Mouse (Mus musculus): Measurements from ENCODE around the gene Tulp4.

The Tulp4 gene

DNA sequence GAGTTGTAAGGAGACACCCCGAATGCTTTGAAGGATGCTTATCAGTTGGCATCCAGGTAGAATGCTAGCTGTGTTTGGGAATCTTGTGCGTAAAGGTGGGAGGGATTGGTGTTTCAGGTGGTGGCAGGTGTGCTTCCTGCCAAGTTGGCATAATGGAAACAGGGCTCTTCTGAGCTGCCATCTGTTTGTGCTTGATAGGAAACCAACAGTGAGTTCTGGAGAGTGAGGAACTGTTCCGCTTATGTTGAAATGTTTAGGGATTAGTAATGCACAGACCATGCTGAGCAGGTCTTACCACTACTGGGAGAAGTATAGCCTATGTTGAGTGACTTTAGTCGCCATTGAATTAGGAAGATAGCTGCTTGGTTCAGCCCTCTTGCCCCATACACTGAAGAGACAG, 12.6 kb downstream of the Tulp4 start:
- DNase-seq (ENCODE audit: extremely low spot score, low read depth, low spot score), result no peak

DNA sequence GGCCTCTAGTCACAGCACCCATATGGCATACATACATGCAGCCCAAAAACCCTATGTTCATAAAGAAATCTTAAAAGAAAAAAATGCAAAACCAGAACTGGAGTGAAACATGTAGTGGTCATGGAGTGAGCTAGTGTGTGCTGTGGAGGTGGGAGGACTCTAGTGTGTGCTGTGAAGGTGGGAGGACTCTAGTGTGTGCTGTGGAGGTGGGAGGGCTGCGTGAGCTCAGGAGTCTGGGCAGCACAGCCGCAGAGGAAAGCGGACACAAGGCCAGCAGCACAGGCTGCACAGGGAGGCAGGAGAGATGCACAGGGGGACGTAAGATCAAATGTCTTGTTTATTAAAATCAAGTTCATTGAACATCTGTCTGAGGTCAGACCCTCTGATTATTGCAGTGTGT, 17.5 kb downstream of the Tulp4 start:
- no peak for DNase-seq (ENCODE audit: extremely low spot score, low read depth, low spot score)

DNA sequence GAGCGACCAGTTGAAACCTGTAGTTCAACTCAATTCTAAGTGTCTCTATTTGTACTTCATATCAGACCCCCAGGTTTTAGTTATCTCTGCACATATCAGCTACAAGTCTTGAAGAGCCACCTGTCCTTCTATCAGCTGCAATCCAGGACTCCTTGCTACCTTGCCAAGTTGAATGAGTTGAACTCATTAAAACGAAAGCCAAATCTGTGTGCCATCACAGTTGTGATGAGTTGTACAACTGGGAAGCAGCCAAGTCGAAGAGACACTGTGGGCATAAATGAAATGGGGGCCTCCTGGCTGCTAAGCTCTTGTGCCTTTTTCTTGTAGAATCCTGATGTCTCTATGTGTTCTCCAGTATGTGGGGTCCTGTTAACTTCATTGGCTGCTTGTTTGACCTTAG, 19.2 kb downstream of the Tulp4 start:
- no peak for DNase-seq (ENCODE audit: extremely low spot score, low read depth, low spot score)

DNA sequence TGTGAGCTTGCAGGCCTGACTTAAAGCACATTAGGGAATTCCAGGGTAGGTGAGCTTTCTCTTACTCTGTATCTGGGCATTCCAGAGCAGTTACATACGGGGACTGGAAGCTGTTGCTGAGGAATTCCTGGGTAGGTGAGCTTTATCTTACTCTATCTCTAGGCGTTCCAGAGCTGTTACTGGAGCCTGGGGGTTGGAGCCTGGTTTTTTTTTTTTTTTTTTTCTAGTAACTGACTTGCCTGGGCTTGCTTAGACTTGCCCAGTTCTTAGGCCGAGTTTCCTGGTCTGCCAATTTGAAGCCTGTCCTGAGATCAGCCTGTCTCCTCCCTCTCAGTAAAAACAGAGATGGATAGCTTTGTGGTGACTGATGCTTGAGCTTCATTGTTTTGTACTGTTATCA, 21.8 kb downstream of the Tulp4 start:
- DNase-seq (ENCODE audit: extremely low spot score, low read depth, low spot score), result no peak

DNA sequence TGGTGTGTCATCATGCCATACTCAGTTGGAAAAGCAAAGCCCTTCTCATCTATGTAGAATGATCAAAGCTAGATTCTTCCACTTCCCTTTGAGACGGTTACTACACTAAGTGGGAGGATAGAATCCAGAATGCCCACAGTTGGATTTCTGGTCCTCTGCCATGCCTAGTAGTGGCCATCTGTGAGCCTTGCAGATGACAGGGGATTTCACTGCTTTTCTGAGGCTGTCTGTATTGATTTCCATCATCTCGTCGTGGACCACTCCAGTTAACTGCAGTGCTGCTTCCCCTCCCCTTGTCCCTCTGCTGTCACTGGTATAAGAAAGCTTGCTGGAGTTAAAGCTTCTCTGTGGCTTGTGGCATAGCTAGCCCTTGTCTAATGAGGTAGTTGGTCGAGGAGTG, 23.1 kb downstream of the Tulp4 start:
- DNase-seq (ENCODE audit: extremely low spot score, low read depth, low spot score), result no peak

DNA sequence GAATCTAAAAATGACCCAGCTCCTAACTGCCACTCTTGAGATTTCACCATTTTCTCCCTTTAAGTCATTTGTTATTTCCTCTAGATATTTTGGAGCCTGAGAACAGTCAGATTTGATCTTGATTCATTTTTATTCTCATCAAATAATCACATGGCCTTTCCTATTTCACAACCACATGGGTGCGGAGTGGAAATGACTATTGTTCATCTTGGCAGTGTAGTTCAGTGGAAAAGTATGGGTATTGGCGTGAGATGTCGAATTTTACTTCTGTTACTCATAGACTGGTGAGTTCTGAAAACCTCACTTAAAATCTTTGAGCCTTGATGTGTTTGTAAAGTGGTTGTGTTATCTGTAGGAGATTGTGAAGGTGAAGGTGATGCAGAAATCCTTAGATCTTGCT, 24.8 kb downstream of the Tulp4 start:
- no peak for DNase-seq (ENCODE audit: extremely low spot score, low read depth, low spot score)

DNA sequence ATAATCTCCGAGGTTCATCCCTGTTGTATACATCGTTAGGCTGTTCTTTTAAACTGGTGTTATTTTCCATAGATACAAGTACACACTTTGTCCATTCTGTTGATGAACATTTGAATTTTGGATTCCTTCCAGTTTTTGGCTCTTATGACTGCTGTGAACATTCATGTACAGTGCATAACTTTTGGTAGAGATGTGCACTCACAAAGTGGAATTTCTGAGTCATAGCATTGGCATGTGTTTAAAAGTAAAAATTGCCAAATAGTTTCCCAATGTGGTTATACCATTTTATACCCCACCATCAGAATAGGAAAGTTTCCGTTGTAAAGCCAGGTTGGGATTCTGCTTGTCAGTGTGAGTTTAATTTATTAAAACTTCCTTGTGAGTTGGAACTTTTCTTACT, 34.6 kb downstream of the Tulp4 start:
- no peak for DNase-seq (ENCODE audit: extremely low spot score, low read depth, low spot score)

DNA sequence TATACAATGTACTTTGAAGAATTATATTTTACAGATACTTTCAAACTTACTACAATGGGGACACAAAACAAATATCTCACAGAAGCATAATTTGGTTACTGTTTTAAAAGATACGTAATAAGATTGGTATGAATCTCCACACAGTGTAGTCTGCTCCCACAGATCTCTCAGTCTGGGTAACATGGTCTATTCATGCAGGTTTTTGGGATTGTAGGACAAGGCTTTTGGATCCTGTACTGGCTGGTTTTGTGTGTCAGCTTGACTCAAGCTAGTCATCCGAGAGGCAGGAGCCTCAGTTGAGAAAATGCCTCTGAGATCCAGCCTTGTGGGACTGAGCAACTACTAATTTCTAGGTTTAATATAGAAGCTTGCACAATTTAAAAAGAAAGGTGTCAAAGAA, 35.1 kb downstream of the Tulp4 start:
- no peak for DNase-seq (ENCODE audit: extremely low spot score, low read depth, low spot score)

DNA sequence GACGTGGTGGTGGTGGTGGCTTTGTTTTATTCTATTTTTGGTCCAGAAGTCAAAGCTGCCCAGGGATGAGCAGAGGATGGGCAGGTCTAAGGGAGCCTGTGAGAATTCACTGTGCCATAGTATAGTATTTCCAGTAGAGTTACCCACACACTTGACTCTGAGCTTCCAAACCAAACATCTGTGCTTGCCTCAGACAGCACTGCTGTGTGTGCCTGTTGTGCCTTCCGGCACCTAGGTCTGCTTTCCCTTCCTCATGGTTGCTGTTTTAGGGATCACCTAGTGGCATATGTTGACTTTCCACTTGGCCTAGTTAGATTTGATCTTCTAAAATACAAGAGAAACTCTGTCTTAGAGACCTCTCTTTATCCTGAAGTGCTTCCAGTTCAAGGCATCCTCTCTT, 39.0 kb downstream of the Tulp4 start:
- DNase-seq (ENCODE audit: extremely low spot score, low read depth, low spot score), result no peak

DNA sequence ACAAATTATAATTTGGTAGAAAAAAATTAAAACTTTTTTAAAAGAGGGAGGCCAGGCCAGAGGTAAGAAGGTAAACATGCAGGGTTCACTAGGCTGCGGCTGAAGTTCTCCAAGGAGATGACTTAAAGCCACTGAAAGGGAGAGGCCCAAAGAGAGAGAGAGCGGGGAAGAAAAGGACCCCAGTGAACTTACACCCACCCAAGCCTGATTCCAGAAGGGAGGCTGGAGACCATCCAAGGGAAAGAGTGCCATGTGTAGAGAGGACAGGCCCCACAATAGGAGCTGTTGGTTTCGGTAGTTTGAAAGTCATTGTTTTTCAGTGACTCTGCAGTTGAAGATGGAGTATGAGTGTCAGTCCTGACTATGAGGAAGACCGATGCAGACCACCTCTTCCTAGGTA, 46.7 kb downstream of the Tulp4 start:
- no peak for DNase-seq (ENCODE audit: extremely low spot score, low read depth, low spot score)

DNA sequence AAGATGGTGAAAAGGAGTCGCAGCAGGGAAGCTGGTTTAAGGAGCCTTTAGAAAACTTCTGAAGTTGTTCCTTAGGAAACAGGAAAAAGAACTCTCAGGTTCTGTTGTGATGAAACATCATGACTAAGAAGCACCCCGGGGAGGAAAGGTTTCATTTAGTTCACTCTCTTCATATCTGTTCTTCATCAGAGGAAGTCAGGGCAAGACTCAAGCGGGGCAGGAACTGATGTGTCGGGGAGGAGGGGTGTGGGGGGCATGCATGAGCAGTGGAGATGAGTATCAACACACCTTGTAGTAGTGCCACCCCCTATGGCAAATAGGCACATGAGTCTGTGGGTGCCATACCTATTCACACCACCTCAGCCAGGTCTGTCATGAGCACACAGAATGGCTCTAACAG, 47.3 kb downstream of the Tulp4 start:
- no peak for DNase-seq (ENCODE audit: extremely low spot score, low read depth, low spot score)

DNA sequence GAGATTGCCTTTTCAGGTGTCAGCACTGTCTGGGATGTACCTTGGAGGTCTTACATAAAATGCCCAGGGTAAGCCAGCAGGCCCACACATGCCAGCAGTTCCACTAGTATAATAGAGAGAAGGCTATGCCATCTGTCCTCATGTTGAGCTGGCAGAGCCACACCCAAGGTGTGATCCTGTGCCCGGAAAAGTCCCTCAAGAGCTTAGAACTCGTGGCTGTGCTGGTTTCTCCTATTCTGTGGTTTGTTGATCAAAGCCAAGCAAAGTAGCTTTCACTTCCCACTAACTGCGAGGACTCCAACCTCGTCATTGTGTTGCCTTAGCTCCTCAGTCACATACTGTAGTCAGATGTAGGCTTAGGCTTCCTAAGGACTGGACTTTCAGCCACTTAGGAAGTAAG, 48.1 kb downstream of the Tulp4 start:
- no peak for DNase-seq (ENCODE audit: extremely low spot score, low read depth, low spot score)

DNA sequence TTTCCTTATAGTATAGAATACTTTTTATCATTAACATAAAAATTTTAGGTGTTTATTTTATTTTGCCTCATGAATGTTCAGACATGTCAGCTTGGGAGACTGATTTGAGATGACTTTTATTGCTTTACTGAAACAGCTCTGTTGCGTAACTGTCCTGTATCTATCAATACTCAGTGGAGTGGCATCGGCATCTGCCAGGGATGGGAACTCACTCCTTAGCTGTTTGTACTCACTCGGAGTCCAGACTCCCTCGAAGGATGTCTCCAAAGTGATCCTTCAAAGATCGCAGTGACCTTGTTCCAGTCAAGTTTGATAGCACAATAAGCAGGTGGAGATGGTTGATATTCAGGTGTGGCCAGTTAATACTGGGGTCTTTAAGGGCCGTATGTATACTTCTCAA, 54.3 kb downstream of the Tulp4 start:
- DNase-seq (ENCODE audit: extremely low spot score, low read depth, low spot score), result no peak

DNA sequence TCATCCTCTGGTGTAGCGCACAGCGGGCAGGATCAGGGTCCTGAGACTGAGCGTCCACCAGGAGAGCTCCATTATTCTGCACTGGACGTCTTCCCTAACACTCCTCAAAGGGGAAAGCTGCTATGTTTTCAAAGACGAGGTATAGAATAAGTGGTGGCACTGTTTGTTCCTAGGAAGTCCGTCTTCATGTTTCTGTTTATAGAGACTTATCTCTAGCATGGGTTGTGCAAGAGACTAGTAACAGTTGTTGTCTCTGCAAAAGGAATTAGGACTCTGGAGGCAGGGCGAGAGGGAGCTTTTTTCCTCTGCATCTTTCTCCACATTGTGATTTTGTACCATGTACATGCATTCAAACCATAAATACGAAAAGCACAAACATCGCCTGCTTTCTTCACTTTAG, 55.7 kb downstream of the Tulp4 start:
- DNase-seq (ENCODE audit: extremely low spot score, low read depth, low spot score), result no peak

DNA sequence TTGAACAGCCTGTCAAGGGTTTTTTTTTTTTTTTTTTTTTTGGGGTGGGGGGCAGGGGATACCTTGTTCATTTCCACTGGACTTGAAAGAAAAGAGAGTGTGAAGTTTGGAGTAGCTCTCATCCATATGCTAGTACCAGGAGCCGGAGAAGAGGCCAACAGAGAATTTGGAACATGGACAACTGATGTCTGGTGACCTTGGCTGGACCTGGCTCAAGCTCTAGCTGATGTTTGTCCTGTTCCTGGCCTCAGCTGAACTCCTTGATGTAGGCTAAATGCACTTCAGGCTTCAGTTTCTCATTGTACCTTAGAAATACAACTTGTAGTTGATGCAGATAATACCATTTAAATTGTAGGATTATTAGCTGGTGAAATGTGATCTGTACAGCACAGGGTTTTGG, 56.5 kb downstream of the Tulp4 start:
- DNase-seq (ENCODE audit: extremely low spot score, low read depth, low spot score), result no peak

DNA sequence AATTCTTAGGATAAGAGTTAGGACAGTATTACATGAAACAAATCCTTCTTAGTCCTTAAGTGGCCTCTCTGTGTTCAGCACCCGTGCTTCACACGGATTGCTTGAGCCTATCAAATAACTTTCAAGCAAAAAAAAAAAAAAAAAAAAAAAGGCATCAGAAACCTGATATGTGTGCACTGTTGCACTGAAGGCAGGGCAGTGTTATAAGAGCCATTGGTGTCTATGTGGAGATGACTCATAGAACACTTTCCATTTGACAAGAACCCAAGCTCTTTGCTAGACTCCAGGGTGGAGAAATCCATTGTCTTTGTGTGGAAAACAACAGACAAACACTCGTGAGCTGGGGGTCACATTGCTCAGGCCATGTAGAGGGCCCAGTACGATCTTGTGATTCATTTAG, 58.7 kb downstream of the Tulp4 start:
- no peak for DNase-seq (ENCODE audit: extremely low spot score, low read depth, low spot score)

DNA sequence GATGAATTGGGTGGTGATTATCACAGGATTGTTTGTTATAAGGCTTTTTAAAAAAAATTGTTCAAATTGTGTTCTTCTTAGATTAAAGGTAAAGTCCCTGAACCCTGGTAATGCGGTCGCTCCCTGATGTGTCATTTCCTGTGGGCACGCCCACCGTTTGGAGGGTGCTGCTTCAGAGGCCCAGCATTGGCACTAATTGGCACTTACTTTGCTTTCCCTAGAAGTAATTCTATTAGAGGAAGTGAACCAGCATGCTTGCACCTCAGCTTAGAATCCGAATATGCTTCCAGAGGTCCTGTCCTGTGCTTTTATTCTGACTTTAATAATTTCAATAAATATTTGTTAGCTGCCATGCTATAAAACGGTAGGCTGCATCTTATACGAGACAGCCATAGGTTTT, 66.2 kb downstream of the Tulp4 start:
- no peak for DNase-seq (ENCODE audit: extremely low spot score, low read depth, low spot score)

DNA sequence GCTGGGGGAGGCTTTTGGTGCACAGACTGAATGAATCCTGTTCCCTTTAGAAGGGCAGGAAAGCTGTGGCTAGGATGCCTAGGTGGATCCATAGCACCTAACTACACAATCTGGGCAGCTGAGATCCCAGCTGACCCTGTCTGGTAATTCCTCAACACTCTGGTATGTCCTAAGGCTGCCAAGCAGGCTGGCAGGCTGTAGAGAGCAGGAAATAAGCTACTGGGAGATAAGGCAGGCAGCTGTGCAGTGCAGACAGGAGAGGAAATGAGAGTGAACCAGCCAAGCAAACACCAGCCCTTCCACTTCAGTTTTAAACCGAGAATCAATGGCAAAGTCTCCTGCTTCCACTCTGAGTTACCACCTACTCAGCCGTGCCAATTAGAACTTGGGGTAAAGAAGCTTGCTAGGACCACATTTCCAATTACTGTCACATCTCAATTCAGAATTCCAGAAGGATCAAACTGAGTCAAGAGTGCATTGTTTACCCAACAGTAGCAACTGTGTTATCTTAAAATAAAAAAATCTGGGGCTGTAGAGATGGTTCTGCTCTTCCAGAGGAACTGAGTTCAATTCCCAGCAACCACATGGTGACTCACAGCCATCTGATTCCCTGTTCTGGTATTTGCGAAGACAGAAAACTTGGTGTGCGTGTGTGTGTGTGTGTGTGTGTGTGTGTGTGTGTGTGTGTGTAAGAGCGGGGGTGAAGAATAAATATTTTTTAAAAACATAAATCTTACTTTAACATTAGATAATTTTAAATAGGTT, 66.9 kb downstream of the Tulp4 start:
- DNase-seq (ENCODE audit: extremely low spot score, low read depth, low spot score), result no peak

DNA sequence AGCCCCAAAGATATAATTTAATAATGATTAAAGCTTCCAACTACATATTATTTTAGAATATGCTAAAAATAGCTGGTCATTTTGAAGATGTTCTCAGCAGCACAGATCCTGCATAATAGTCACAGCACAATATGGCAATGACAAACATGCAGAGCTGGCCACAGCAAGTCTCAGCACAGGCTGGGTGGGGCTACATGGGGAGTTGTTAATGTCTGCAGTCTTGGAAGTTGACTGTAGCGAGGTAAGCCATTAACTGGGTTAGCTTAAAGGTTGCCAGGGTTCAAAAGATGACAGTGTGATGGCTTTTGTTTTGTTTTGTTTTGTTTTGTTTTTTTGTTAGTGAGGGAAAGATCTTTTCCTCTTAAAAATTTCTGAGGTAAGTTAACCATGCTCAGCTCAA, 68.3 kb downstream of the Tulp4 start:
- no peak for DNase-seq (ENCODE audit: extremely low spot score, low read depth, low spot score)

DNA sequence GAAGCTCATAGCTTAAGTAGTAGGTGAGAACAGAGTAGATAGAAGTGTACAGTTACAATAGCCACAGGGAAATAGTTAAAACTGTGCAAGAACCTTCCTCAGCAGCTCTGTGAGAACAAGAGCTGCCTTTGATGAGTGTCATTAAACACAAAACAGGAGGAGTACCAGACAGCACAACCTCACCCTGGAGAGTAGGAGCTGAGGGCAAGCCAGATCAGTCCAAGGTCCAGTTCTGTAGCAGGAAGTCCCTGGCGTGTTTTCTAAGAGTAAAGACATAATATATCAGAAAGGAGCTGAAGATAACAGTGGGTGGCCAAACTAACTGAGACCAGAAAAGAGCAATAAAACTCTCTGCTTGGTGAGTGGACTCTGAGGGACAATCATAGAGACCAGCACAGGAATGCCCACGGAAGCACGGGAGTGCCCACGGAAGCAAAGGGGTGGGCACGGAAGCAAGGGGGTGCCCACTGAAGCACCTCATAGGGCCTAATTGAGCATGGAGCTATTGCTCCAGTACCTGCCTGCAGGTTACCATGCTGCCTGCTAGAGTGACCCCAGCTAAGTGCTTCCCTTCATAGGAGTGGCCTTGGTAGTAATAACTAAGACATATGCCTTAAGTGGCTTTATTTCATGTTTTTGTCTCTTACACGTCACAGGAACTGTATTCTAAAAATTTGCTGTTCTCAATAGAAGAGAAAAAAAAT, 72.5 kb downstream of the Tulp4 start:
- no peak for DNase-seq (ENCODE audit: extremely low spot score, low read depth, low spot score)

DNA sequence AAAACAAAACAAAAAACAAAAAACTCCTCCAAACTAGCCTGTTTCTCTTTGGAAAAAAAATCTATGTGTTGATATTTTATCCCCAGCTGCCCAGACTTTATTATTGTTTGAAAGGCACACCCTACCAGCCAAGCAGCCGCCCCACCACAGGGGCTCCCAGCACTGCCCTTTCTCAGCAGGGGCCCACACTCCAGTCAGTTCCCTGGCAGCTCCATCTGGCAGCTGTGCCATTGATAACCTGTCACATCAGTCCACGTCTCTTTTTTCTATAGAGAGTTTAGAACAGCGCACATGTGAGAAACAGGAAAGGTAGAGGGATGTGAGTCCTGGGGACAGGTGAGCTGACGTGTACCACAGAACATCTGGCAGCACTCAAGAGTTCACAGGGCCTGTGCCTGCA, 73.2 kb downstream of the Tulp4 start:
- DNase-seq (ENCODE audit: extremely low spot score, low read depth, low spot score), result no peak

DNA sequence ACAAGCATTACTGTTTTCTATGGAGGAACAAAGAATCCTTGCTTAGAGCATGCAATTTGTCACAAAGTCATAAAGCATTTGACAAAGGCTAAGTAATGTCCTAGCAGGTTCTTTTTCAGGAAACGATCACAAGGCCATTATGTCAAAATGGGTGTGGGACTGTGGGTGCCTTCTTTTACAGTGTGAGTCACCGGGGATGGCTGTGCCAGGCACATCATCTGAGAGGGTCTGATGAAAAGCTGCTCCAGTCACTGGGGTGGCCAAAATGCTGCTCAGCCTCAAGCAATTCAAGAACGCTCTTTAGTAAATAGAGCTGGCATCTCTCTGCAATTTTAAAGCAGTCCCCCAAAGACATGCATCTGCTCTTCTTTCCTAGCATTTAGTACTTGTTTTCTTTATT, 74.2 kb downstream of the Tulp4 start:
- no peak for DNase-seq (ENCODE audit: extremely low spot score, low read depth, low spot score)

DNA sequence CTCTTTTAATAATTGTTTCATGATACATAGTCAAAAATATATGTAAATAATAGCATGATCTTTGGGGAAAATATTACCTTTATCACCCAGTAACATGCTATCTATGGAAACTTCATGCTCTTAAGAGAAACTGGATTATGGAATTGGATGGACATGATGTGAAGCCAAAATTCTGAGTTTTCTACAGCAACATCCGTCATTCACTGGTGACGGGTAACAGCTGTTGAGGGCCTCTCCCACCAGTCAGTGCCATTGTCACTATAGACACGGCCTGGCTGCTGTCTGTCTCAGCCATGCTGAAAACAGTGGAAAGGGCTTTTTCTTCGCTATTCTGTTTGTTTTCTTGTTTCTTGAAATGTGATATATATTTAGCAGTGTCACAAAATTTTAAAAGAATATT, 76.5 kb downstream of the Tulp4 start:
- no peak for DNase-seq (ENCODE audit: extremely low spot score, low read depth, low spot score)
